Mouse (Mus musculus): Measurements from ENCODE around the gene Scn9a.

The Scn9a gene

GRCm38 (mm10) chr2:66463916-66464315 lies 170.8 kb downstream of the Scn9a start:
- DNase-seq (ENCODE audit: low spot score in 2 of 2) = no peak

GRCm38 (mm10) chr2:66462458-66462857 lies 172.3 kb downstream of the Scn9a start:
- DNase-seq (ENCODE audit: low spot score in 2 of 2) = no peak

- no peak for DNase-seq (ENCODE audit: low spot score in 2 of 2)
These were observed 194.1 kb downstream of the Scn9a start, which contains the start of gene Scn1a for GRCm38 (mm10) chr2:66440711-66441110. Gene Scn1a, minus strand, starts transcription at chr2:66440840.

- no peak for DNase-seq (ENCODE audit: low spot score in 2 of 2)
These were observed 194.8 kb downstream of the Scn9a start for GRCm38 (mm10) chr2:66439764-66440471.

GRCm38 (mm10) chr2:66436286-66436685 lies 198.5 kb downstream of the Scn9a start:
- no peak for DNase-seq (ENCODE audit: low spot score in 2 of 2)
